Mouse (Mus musculus): ENCODE data around the gene Lrrc8e.

DNA sequence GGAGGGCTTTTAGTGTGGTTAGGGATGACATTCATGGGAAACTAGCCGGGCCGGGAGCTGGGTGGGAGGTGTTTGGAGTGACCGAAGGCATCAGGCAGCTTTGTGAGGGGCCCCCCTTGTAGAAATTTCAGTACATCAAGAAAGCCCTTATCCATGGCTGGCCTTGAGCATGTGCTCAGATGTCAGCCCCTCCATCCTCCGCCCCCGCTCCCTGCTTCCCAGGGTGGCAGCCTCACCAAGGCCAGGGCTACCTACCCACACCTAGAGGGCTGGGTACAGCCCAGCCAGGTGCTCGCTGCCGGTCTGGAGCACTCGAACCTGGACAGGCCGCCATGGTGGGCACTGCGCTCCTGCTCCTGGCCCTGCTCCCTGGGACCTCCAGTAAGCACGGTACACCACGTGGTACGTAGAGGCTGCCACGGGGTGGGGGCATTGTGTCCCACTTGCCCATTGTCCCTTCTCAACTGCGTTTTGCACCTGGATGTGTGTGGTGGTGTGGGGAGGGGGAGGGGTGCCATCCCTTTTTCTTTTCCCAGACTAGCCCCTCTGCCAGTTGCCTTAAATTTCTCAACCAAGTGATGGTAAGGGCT, 21.4 kb downstream of the Lrrc8e start, which contains the start of gene Tgfbr3l:
- TF ChIP-seq CTCF (conservative IDR thresholded peaks at IDR 0.05 in 1 of 2, IDR thresholded peaks at IDR 0.05 in 1 of 2; ENCODE audit: low read depth in 2 of 2, low read length in 2 of 2) (no peak), ZNF384 (IDR thresholded peaks at IDR 0.05; ENCODE audit: low read depth, low read length) (no peak), ZC3H11A (IDR thresholded peaks at IDR 0.05; ENCODE audit: low read depth, low read length) (no peak), IRF4 (IDR thresholded peaks at IDR 0.05; ENCODE audit: low read depth, low read length) (no peak), POLR2A (IDR thresholded peaks at IDR 0.05; ENCODE audit: low read depth, low read length) (no peak)

Measured in CH12.LX (cell line).